Mouse (Mus musculus): ENCODE measurements around the gene Nab2.

- TF ChIP-seq POLR2A (IDR thresholded peaks at IDR 0.05; ENCODE audit: control insufficient read depth, extremely low read depth, insufficient read depth, low read length, poor library complexity) = no peak
- no peak for TF ChIP-seq CTCF (IDR thresholded peaks at IDR 0.05; ENCODE audit: borderline replicate concordance, control insufficient read depth, extremely low read depth, insufficient read depth, low read length, poor library complexity)
These were observed 14.5 kb upstream of the Nab2 start for GRCm38 (mm10) chr10:127682886-127683285.
